Mouse (Mus musculus) kidney, embryonic 16.5 days (tissue): Measurements from ENCODE around the gene Disp2. TPM values are rescaled to one million over a fixed set of nuclear protein-coding genes. Genes with fewer than 3 reads are reported as not detected.

Source experiments
- ATAC-seq: fragments of 200-750 bp; cut with Nextera tagmentation; 2 replicates; pipeline ENCODE4 v1.8.0; 2017; ENCODE audit warnings: moderate TSS enrichment; ENCODE audit not compliant: low FRiP score, low TSS enrichment
- H3K27ac ChIP-seq: fragments of 300-500 bp; sonication (generic); 2 replicates; pipeline ENCODE4 v1.5.1; 2014; ENCODE audit warnings: low read length
- H3K27me3 ChIP-seq: fragments of 300-500 bp; sonication (generic); 2 replicates; pipeline ENCODE4 v1.6.1; 2014; ENCODE audit warnings: low read length, control low read depth, mixed read lengths; ENCODE audit not compliant: insufficient read depth
- H3K36me3 ChIP-seq: fragments of 300-500 bp; sonication (generic); 2 replicates; pipeline ENCODE4 v1.6.1; 2014; ENCODE audit warnings: low read length, control low read depth, mixed read lengths; ENCODE audit not compliant: insufficient read depth
- H3K4me1 ChIP-seq: fragments of 300-500 bp; sonication (generic); 2 replicates; pipeline ENCODE4 v1.6.1; 2014; ENCODE audit warnings: low read length, control low read depth, mixed read lengths; ENCODE audit not compliant: insufficient read depth
- H3K4me2 ChIP-seq: fragments of 300-500 bp; sonication (generic); replicated peaks from 2 replicates; pipeline ENCODE4 v1.6.1; 2014; ENCODE audit warnings: low read depth, low read length
- H3K4me3 ChIP-seq: fragments of 300-500 bp; sonication (generic); 2 replicates; pipeline ENCODE4 v1.5.1; 2014; ENCODE audit warnings: mild to moderate bottlenecking, low read length
- H3K9ac ChIP-seq: fragments of 300-500 bp; sonication (generic); replicated peaks from 2 replicates; pipeline ENCODE4 v1.6.1; 2014; ENCODE audit warnings: low read length
- H3K9me3 ChIP-seq: fragments of 300-500 bp; sonication (generic); 2 replicates; pipeline ENCODE4 v1.6.1; 2016; ENCODE audit warnings: low read length, control low read depth
- WGBS: fragments of 180-500 bp; shearing (Covaris S2); extraction: QIAGEN DNeasy Blood & Tissue Kit; methylation state at CpG from one replicate; pipeline ENCODE4 v1.1.7; 2014; 5-methylcytosine and 5-hydroxymethylcytosine counted together
- polyA plus RNA-seq: library from polyadenylated mRNA; unstranded; fragments of >200 nt; fragmentation: Nextera tagmentation; extraction: Ambion mirVana; gene quantifications from 2 replicates; pipeline ENCODE4 v1.2.1, GENCODE M21; 2015

The Disp2 gene
- polyA plus RNA-seq, 1 experiment from 2014 or later = 0.46 TPM

- Histone ChIP-seq H3K27ac (no peak overlapping the region), H3K4me3 (no peak overlapping the region), H3K4me1 (no peaks in the 10 kb centered on the region), H3K36me3 (peaks cover 66% of the 10 kb centered on the region), H3K27me3 (no peaks in the 10 kb centered on the region), H3K4me2 (no peak overlapping the region), H3K9me3 (no peaks in the 10 kb centered on the region; the same call in 1 of the 2 replicates), H3K9ac (no peak overlapping the region)
- no peak for ATAC-seq
- WGBS = 92% methylated on average over 5 of the region's 5 CpGs
Measured at GRCm38 (mm10) chr2:118822800-118823199, 43.3 kb downstream of the Disp2 start.

GRCm38 (mm10) chr2:118824396-118824795, 44.9 kb downstream of the Disp2 start:
- Histone ChIP-seq H3K4me2 (no peak overlapping the region), H3K9me3 (no peaks in the 10 kb centered on the region; the same call in 1 of the 2 replicates), H3K4me1 (no peaks in the 10 kb centered on the region), H3K27ac (no peak overlapping the region), H3K36me3 (peaks cover 58% of the 10 kb centered on the region), H3K9ac (no peak overlapping the region), H3K27me3 (no peaks in the 10 kb centered on the region), H3K4me3 (no peak overlapping the region)
- no peak for ATAC-seq
- WGBS = 91% methylated on average over 4 of the region's 4 CpGs

- Histone ChIP-seq H3K4me2 (no peak overlapping the region), H3K4me3 (no peak overlapping the region), H3K9me3 (no peaks in the 10 kb centered on the region), H3K4me1 (no peaks in the 10 kb centered on the region), H3K9ac (no peak overlapping the region), H3K27me3 (no peaks in the 10 kb centered on the region), H3K27ac (no peak overlapping the region), H3K36me3 (peaks cover 68% of the 10 kb centered on the region)
- no peak for ATAC-seq
- WGBS = 86% methylated on average over 5 of the region's 5 CpGs
Measured at GRCm38 (mm10) chr2:118829096-118829495, 49.6 kb downstream of the Disp2 start.

GRCm38 (mm10) chr2:118834061-118834460, 54.5 kb downstream of the Disp2 start:
- no peaks in the 10 kb centered on the region for H3K9me3 ChIP-seq
- no peak overlapping the region for H3K9ac ChIP-seq
- H3K36me3 ChIP-seq = peaks cover 50% of the 10 kb centered on the region
- H3K4me2 ChIP-seq = no peak overlapping the region
- no peaks in the 10 kb centered on the region for H3K27me3 ChIP-seq
- H3K4me1 ChIP-seq = no peaks in the 10 kb centered on the region
- no peak overlapping the region for H3K4me3 ChIP-seq
- no peak overlapping the region for H3K27ac ChIP-seq
- 96% methylated on average over 6 of the region's 6 CpGs for WGBS
- ATAC-seq = no peak

- Histone ChIP-seq H3K4me1 (no peaks in the 10 kb centered on the region), H3K27ac (no peak overlapping the region), H3K4me2 (no peak overlapping the region), H3K36me3 (peaks cover 42% of the 10 kb centered on the region), H3K27me3 (no peaks in the 10 kb centered on the region), H3K9me3 (no peaks in the 10 kb centered on the region), H3K9ac (no peak overlapping the region), H3K4me3 (no peak overlapping the region)
- no peak for ATAC-seq
- 86% methylated on average over 6 of the region's 6 CpGs for WGBS
Measured at GRCm38 (mm10) chr2:118835115-118835514, 55.6 kb downstream of the Disp2 start.

GRCm38 (mm10) chr2:118838330-118838729, 58.8 kb downstream of the Disp2 start:
- Histone ChIP-seq H3K27me3 (no peaks in the 10 kb centered on the region), H3K9ac (no peak overlapping the region), H3K27ac (0 out of 2 replicates have a peak overlapping the region, but pooled peaks have one; percentile 2), H3K4me2 (no peak overlapping the region), H3K9me3 (no peaks in the 10 kb centered on the region), H3K4me1 (no peaks in the 10 kb centered on the region), H3K36me3 (peaks cover 20% of the 10 kb centered on the region; the same call in 1 of the 2 replicates), H3K4me3 (no peak overlapping the region)
- WGBS = 49% methylated on average over 5 of the region's 5 CpGs
- no peak for ATAC-seq

- Histone ChIP-seq H3K27me3 (no peaks in the 10 kb centered on the region), H3K4me1 (peaks cover 3% of the 10 kb centered on the region; the same call in 1 of the 2 replicates), H3K36me3 (no peaks in the 10 kb centered on the region; the same call in 1 of the 2 replicates), H3K27ac (no peak overlapping the region), H3K4me2 (no peak overlapping the region), H3K9me3 (0 out of 2 replicates have a peak, but pooled peaks cover 4% of the 10 kb centered on the region), H3K9ac (no peak overlapping the region), H3K4me3 (no peak overlapping the region)
- 73% methylated on average over 5 of the region's 5 CpGs for WGBS
- no peak for ATAC-seq
Measured at GRCm38 (mm10) chr2:118841186-118841585, 61.7 kb downstream of the Disp2 start.

- H3K36me3 ChIP-seq = no peaks in the 10 kb centered on the region
- 80% methylated on average over 4 of the region's 4 CpGs for WGBS
- no peak overlapping the region for H3K9ac ChIP-seq
- peaks cover 5% of the 10 kb centered on the region; the same call in 1 of the 2 replicates for H3K4me1 ChIP-seq
- H3K4me3 ChIP-seq = no peak overlapping the region
- H3K9me3 ChIP-seq = 0 out of 2 replicates have a peak, but pooled peaks cover 4% of the 10 kb centered on the region
- no peak overlapping the region for H3K27ac ChIP-seq
- no peaks in the 10 kb centered on the region for H3K27me3 ChIP-seq
- no peak overlapping the region for H3K4me2 ChIP-seq
- ATAC-seq = no peak
Measured at GRCm38 (mm10) chr2:118841774-118842173, 62.3 kb downstream of the Disp2 start.

- Histone ChIP-seq H3K4me1 (peaks cover 5% of the 10 kb centered on the region; the same call in 1 of the 2 replicates), H3K9me3 (0 out of 2 replicates have a peak, but pooled peaks cover 4% of the 10 kb centered on the region), H3K27ac (no peak overlapping the region), H3K4me2 (no peak overlapping the region), H3K36me3 (no peaks in the 10 kb centered on the region), H3K9ac (no peak overlapping the region), H3K27me3 (no peaks in the 10 kb centered on the region), H3K4me3 (no peak overlapping the region)
- ATAC-seq = no peak
- WGBS = 66% methylated on average over 3 of the region's 3 CpGs
Measured at GRCm38 (mm10) chr2:118844427-118844826, 64.9 kb downstream of the Disp2 start.

- no peak overlapping the region for H3K9ac ChIP-seq
- no peaks in the 10 kb centered on the region for H3K36me3 ChIP-seq
- ATAC-seq = peak; percentile 54; the same call in 1 of the 2 replicates
- WGBS = 42% methylated on average over 7 of the region's 7 CpGs
- no peak overlapping the region for H3K4me2 ChIP-seq
- 0 out of 2 replicates have a peak, but pooled peaks cover 4% of the 10 kb centered on the region for H3K9me3 ChIP-seq
- H3K4me3 ChIP-seq = no peak overlapping the region
- H3K27me3 ChIP-seq = no peaks in the 10 kb centered on the region
- peaks cover 5% of the 10 kb centered on the region; the same call in 1 of the 2 replicates for H3K4me1 ChIP-seq
- no peak overlapping the region for H3K27ac ChIP-seq
Measured at GRCm38 (mm10) chr2:118846246-118846645, 66.7 kb downstream of the Disp2 start.
